Mouse (Mus musculus): Measurements from ENCODE around the gene Basp1.
A peak's percentile ranks its signal among the peaks of the same experiment; 100 is the strongest.

The Basp1 gene

DNA sequence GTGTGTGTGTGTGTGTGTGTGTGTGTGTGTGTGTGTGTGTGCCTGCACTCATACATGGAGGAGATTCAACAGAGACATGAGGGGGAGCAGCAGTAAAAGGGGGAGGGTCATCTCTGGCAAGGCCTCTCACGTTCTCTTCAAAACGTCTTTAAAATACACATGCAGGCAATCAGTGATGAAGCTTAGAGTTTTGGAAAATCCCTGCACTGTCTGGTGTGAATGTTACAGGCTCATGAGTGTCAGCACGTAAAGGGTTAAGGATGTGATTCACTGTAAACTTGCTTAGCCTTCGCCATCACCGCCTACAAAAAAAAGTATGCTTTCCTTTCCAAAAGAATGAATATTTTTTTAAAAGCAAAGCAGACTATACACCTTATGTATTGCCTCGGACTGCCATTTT lies 2.8 kb upstream of the Basp1 start:
- DNase-seq (ENCODE audit: low read depth, low spot score), result no peak

DNA sequence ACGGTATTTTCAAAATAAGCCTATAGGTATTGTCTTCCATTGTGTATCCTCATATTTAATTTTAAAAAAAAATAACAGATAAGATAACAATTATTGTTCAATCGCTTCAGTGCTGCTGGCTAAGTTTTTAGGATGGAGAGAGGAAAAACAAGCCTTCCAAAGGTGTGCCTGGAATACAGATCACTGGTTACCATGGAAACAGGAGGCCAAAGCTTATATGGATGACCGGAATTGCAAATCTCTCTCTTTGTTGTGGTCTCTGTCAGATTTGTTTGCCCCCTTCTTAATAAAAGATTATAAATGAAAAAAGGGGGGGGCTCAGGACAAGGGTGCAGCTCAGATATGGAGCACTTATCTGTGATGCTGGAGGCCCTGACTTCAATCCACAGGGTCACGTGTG lies 2.4 kb upstream of the Basp1 start:
- DNase-seq (ENCODE audit: low read depth, low spot score), result no peak

DNA sequence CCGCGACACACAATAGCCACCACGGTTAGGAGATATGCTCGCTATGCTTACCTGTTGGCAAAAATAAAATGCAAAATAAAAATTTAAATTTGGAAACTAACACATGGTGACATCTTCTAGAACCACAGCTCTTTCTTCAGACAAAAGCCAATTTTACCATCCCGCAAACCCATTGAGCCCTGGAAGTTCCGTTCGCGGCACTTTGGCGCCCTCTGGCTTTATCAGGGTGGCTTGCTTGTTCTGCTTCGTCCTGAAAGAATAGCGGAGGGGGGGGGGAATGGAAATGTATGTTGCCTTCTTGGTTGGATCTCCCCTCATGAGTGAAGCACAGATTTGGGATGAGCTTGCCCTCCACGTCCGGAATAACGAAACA lies 1.2 kb upstream of the Basp1 start:
- DNase-seq (ENCODE audit: low read depth, low spot score), result peak; percentile 89

DNA sequence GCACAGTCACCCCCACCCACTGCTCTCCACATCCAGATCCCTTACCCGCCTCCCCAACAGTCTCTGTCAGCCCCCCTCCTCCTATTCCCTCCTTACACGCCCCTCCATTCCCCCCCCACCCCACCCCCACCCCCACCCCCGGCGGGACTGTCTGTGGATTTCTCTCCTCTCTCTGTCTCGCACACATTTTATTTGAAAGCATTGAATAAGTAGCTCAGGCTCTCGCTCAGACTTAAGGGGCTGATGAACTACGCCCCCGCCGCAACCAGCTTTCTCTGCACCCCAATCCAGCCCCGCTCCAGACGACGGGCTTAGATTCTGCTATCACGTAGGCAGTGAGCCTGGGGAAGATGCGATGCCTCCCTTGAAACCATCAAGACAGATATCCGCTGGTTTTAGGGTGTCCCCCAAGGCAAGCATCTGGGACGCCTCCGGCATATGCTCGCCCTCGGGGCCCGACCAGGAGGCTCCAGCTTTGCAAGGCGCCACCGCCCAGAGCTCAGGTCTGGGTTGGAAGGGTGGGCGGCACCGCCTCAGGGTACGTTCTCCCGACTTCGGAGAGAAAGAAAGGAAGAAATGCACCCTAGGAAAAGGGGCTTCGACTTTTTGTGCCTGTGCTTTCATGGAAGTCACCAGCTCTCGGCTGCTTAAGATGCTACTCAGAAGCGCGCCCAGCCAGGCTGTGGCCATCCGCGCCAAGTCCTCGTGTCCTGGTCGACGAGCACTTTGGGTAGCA lies 615 bp upstream of the Basp1 start:
- DNase-seq (ENCODE audit: low read depth, low spot score), result peak; percentile 61

DNA sequence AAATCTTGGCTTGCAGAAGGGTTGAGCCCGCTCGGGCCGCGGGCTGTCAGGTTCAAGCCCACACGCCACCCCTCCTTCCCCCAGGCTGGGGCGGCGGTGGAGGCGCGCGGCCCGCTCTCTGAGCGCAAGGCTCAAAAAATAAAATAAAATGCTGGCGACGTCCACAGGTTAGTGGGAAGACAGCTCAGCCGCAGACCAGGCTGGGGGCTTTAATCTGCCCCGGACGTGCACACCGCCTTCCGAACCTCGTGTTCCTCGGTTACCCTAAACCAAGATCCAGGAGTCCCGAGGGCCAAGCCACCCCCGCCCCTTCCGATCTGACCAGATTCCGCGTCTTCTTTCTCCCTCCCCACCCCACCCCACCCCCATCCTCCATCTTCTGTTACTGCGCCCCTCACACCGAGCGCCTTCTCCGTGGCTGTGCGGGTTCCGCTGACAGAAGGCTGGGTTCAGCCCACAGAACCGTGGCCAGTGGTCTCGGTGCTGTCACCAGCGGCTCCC lies 753 bp downstream of the Basp1 start:
- peak; percentile 31 for DNase-seq (ENCODE audit: low read depth, low spot score)

DNA sequence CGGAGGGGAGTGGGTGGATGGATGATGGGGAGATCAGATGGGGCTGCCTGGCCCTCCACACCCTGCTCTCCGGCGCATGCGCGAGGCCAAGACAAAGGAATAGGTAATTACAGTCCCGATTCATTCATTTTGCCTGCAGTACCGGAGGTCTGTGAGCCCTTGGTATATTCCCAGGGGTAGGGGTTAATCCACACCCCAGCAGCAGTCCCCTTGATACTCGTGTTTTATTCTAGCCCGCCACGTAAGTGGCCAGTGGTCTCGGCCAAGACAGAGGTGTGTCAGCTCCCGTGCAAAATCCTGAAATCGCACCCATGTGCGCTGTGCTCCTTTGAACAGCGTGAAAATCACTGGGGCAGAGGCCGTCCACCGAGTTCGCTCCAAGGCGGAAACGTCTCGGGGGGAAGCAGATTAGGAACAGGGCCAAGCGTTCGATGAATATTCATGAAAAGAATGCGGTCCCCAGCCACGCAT lies 1.4 kb downstream of the Basp1 start:
- peak; percentile 89 for DNase-seq (ENCODE audit: low read depth, low spot score)

DNA sequence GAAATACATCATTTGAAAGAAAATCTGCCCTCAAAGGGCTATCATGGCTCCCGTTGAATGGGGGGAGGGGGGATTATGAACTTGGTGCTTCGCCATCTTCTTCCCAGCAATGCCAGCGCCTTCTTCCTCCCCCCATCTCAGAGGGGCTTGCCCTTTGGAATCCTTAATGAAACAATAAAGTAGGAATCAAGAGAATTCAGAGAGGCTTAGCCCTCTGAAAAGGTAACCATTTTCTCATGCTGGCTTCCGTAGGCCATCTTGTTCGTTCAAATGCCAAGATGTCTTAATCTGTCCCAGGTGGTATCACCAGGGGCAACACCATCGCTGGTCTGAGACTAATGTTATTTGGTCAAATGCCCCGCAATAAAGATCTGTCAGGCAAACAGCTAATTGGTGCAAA lies 2.1 kb downstream of the Basp1 start:
- peak; percentile 21 for DNase-seq (ENCODE audit: low read depth, low spot score)

DNA sequence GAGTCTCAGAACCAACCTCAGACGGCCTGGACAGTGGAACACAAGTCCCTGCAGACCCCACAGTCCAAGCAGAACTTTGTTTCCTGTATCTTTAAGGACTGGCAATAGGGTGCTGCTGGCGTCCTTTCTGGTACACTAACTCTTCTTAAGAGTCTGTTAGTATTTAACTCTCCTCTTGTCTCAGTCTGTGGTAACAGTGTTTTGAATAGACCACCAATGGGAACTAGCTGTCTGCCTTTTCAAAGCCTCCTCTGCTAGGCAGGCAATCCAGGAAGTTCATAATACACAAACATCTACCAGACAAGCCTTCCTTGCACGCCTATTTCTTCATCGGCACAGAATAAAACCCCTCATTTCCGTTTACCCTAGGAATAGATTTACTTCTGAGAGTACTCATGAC lies 7.6 kb downstream of the Basp1 start:
- no peak for DNase-seq (ENCODE audit: low read depth, low spot score)

DNA sequence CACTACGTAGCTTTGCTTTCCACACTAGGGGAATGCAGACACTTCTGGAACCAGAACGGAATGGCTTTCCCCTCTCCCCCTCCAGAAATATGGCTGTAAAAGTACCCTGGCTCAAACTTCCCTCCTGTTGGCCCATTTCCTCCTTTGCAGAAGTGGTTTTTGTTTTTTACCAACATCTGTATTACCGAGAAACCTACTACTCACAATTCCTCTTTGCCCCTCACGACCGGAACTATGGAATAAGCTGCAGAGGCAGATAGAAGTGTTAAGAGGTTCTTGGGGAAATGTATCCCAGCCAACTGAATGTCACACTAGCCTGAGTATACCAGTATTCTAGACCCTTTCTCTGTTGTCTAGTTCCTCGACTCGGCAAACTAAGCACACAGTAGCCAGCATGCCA lies 9.7 kb downstream of the Basp1 start:
- no peak for DNase-seq (ENCODE audit: low read depth, low spot score)

DNA sequence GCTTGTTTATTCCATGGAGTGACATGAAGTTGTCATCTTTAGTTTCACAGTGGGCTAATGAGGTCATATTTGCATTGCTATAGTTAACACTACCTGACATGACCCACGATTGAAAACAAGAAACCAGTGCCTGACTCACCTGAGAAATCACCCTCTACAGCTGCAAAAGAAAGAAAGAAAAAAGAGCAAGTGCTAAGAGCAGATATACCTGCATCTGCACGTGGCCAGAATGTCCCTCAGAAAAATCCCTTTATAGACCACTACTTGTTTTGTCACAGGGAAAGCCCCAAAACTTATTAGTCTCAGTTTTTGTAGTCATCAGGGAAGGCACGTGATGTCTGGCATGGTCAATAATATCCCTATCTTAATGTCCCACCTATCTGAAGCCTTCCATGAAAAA lies 11.6 kb downstream of the Basp1 start:
- no peak for DNase-seq (ENCODE audit: low read depth, low spot score)

DNA sequence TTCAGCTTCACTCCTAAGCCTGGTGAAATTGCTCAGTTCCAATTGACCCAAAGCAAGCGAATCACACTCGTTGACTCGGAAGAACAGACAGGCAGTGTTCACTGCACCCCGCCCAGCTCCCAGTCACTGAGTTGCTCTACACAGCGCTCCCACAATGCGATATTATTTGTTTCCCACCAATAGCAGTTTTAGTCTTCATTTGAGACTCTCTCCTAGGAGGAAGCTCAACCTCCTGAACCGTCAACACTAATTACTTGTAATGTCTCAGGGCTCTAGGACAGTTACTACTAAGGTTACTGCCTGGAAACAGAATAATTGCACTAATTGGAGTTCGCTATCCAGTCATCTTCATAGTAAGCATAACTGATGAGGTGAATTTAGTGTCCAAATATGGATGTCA lies 13.3 kb downstream of the Basp1 start:
- DNase-seq (ENCODE audit: low read depth, low spot score), result no peak

DNA sequence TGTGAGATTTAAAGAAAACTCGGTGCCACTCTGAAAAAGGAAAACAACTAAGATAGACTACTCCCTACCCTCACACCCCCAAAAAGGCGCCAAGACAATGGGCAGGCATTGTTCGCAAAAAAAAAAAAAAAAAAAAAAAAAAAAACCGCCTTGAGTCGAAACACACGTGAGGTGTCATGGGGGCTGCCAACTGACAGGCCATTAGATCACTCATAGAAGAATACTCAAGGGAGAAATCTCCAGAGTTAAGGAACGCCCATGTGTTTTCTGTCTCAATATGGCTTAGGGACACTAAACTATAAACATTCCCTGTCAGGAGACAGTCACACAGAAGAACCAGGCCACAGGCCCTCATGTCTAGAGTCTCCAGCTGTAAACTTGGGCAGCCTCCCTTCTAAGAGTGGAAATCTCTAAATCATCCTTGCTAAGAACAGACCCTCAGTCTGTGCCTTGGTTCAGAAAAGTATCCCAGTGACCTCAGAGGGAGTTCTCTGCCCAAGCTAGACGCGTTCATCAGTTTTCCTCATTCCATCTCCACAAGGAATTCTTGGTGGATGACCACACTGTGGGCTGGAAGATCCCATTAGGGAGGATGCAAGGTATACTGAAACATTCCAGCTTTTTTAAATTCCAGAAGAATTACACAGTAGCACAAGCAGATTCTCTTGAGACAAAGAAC lies 17.5 kb downstream of the Basp1 start:
- DNase-seq (ENCODE audit: low read depth, low spot score), result no peak

DNA sequence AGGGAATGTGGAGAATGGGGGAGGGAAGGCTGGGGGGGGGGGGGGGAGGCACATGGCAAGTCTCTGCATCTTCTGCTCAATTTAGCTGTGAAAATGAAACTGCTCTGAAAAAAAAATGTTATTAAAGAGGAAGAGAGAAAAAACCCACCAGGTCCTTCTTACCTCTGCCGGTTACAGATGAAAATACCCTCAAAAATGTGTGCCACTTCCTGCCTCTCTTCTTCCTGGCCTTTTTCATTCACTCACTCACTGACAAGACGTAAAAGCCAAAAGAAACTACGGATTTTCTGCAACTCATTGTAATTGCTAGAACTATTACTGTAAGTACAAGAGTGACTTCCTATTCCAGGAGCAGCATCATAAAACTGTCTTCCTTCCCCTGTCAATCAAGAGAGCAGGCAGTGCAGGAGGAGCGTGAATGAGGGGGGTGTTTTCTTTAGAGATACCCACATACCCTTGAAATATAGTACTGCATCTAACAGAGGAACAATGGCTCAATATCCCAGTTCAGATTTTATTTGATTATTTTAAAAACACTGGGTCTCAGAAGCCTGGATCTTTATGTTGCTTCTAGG lies 21.0 kb downstream of the Basp1 start:
- DNase-seq (ENCODE audit: low read depth, low spot score), result no peak

DNA sequence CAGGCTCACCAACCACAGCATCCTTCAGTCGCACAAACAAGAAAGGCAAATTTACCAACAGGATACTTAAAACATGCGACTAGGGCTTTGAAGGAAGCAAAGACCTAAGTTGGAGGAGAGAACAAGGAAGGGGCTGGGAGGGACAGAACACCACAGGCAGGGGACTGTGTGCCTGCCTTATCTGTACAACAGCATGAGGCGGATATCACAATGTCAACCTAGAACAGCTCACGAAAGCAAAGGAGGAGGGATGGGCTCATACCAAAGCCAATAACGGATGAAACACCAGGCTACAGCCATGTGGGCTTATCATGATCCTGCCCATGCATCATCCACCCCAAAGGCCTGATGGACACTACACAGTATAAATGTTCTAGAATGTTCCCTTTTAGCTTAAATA lies 22.4 kb downstream of the Basp1 start:
- no peak for DNase-seq (ENCODE audit: low read depth, low spot score)

DNA sequence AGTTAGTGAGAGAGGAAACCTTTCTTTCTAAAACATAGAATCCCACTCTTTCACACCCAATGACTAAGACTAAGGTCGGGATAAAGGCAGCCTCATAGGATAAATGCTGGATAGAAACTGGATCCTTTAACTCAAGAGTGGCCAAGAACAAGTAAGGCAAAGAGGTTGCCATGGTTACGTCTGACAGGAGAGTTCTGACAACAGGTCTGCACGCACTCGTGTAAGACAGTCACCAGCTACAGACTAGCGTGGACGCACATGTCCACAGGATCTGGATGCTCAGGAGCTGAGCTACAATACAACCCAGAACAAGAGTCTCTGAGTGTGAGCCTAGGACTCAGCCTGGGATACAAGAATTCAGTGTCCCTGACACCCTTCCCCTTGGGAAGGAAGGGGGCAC lies 26.0 kb downstream of the Basp1 start:
- no peak for DNase-seq (ENCODE audit: low read depth, low spot score)

DNA sequence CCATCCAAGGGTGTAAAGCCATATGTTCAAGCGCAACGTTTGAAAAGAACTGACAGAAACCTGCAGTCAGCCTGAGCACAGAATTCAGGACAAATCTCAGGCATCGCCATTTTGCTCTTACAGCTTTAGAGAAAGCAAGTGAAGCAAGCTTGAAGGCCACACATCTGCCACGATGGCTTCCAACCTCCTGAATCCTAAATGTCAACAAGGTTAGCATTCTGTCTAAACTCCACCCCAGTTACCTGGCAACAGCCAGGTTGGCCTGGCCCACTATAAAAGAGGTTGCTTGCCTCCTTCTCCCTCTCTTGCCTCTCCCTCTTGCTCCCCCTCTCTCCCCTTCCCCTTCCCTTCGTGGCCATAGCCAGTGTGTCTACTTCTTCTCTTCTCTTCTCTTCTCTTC lies 33.5 kb downstream of the Basp1 start:
- peak; percentile 34 for DNase-seq (ENCODE audit: low read depth, low spot score)

DNA sequence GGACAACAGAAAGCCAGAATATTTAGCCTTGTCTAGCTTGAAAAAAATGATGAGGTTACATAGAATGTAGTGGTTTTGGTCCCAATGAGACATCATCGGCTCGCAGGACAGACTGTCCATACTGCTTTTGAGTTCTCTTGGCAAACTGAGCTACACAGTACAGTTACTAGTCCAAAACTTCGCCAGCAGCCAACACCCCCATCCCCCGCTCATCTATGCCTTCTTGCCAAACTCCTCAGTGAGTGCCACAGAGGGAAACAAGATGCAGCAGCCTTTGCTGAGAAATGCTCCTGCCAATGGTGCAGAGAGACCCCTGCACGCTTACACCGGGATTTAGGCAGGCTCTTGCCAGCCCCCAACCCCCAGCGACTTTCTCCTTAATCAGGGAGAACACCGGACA lies 34.9 kb downstream of the Basp1 start:
- DNase-seq (ENCODE audit: low read depth, low spot score), result peak; percentile 6

DNA sequence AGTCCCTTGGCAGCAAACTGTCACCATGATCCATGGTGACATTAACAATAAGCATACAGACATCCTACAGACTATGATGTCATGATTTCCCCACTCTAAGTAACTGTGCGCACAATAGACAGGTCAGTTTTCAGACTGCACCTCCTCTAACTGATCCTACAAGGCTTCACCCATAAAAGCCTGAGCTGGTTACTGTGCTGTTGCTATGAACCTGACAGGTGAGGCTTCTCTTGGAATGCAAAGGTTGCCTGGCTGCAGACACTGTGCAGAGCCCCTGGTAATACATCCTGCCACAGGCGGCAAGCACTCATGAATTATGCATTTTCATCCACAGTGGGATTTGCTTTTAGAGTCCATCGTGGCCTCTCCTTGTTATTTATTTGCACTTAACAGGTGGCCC lies 36.6 kb downstream of the Basp1 start:
- peak; percentile 14 for DNase-seq (ENCODE audit: low read depth, low spot score)

DNA sequence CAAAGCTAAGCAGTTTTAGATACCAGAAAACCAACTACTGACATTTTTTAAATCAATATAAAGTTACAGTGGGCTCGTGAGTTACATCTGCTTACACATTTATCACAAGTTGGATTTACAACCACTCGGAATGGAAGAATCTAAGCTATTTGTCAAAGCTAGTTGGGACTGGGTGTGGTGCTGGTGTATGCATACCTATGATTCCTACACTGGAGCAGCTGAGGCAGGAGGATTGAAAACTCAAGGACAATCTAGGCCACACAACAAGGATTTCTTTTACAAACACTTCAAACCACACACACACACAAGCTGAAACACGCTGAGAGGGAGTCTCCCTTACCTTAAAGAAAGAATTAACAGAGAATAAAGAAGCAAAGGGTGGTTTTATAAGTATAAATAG lies 40.1 kb downstream of the Basp1 start:
- peak; percentile 69 for DNase-seq (ENCODE audit: low read depth, low spot score)

DNA sequence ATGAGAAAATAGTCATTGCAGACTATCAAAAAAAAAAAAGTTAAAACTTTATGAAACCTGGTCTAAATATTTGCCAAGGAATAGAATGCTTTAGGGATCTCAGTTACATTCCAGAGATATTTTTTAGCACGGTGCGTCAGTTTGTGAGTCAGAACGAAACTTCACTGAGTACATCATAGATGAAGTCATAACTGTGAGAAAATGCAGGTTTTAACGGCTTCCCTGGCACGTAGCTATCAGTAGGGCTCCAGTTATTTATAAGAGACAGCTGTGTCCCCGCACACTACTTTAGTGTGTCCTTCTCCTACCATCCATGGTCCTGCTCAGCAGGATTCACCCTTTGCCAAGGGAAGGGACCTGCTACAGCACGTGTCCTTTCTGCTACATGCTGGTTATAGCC lies 44.0 kb downstream of the Basp1 start:
- DNase-seq (ENCODE audit: low read depth, low spot score), result no peak

DNA sequence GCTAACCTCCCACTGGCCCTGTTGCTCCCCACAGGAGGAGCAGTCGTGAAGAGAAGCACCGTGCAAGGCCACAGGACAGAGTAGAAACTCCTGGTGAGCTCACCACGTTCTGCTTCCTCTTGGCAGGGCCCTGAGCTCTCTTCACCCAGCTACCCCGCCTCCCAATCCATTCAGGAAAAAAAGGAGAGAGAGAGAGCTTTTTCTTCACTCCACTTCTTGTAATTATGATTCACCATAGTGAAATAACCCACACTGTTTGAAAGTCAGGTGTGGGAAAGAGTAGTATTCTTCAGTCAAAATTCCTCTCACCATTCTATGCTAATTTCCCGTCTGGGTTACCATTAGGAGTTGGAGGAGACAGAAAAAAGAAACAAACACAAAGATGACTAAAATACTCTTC lies 48.1 kb downstream of the Basp1 start:
- DNase-seq (ENCODE audit: low read depth, low spot score), result peak; percentile 31

DNA sequence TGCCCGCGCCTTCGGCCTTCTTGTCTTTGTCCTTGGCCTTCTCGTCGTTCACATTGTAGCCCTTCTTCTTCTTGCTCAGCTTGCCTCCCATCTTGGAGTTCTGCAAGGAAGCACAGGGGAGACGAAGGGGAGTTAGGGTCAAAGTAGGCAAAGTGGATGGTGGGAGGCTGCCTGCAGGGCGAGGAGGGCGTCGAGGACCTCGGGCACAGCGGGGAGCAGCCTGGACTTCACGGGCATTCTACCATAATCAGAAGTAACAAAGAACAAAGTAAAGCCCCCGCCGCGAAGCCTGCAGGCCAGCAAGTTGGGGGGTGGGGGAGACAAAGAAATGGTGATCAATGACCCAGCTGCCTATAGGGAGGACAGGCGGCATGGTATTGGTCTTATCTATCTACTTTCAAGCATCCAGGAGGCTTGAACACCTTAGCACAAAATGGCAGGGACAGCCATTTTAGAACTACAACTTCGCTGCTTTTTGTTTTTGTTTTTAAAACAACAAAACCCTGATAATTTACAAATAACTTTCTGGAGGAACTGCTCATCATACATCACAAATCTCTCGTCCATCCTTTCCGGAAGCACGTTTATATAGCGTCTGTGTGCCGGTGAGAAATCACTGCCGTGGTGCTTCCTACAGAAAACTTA lies 48.6 kb downstream of the Basp1 start:
- peak; percentile 85 for DNase-seq (ENCODE audit: low read depth, low spot score)
